Mouse (Mus musculus): ENCODE measurements around the gene Gm3182.
"Not testable (repeated sequence)": the region's sequence is repeated elsewhere in the genome, so short reads cannot be mapped to it uniquely, and the experiment has no call there.

Gene Gm3182

GRCm38 (mm10) chr14:4481445-4481844 is at the start of gene Gm3182:
Gm3182 (plus strand) TSS chr14:4481745.
- not testable (repeated sequence) for DNase-seq (ENCODE audit: low spot score in 2 of 2)

GRCm38 (mm10) chr14:4499425-4499824 is 17.9 kb downstream of the Gm3182 start:
- DNase-seq (ENCODE audit: low spot score in 2 of 2) = not testable (repeated sequence)

All from frontal cortex, postnatal 14 days (tissue).